Mouse (Mus musculus) adrenal gland, postnatal 25 days (tissue): Measurements from ENCODE around the gene Adam22. TPM values are rescaled to one million over a fixed set of nuclear protein-coding genes. Genes with fewer than 3 reads are reported as not detected.
"Not testable (repeated sequence)": the region's sequence is repeated elsewhere in the genome, so short reads cannot be mapped to it uniquely, and the experiment has no call there.

Experiments
- DNase-seq: peaks from one replicate; pipeline ENCODE4 v3.0.0; 2021; ENCODE audit warnings: mixed read lengths
- microRNA-seq, 2 experiments: library from miRNA; unstranded; fragments of <30 nt; microRNA quantifications; one replicate each; pipeline ENCODE4 v1.2.0; 2021
- total RNA-seq: library from RNA; stranded (reverse); gene quantifications from 2 replicates; pipeline ENCODE4 v1.2.3, GENCODE M21; 2021

Gene Adam22
- total RNA-seq, 1 experiment from 2014 or later: 3.9 TPM

GRCm38 (mm10) chr5:8056141-8057017, 311.6 kb downstream of the Adam22 start:
- DNase-seq: peak; percentile 93

GRCm38 (mm10) chr5:8055721-8056129, 312.2 kb downstream of the Adam22 start:
- no peak for DNase-seq

- DNase-seq: no peak
Measured at GRCm38 (mm10) chr5:8053827-8054226, 314.1 kb downstream of the Adam22 start.

GRCm38 (mm10) chr5:8045855-8046254, 322.1 kb downstream of the Adam22 start, which contains the start of gene Sri:
Sri (plus strand) TSS chr5:8046078.
- DNase-seq: no peak

- DNase-seq: not testable (repeated sequence)
Measured at GRCm38 (mm10) chr5:8034596-8034995, 333.4 kb downstream of the Adam22 start.

Small RNA genes lying within 50 kb of the gene (microRNA-seq; reads per million reads assigned to microRNA genes)
- gene Gm24196: 0 reads per million in 2 experiments

Other genes starting within 250 kb of the Adam22 start
- gene Dbf4, start 54.6 kb upstream of the Adam22 start, total RNA-seq: 9.8 and 10.5 TPM in 2 replicates
- 13.1 and 15.1 TPM in 2 replicates for gene Slc25a40, start 54.7 kb upstream of the Adam22 start, total RNA-seq